Mouse (Mus musculus) urinary bladder, postnatal 36 days (tissue): Measurements from ENCODE around the gene Alg6.

Experiments
- DNase-seq, 2 experiments: peaks; one replicate each; pipeline ENCODE4 v3.0.0; 2022; ENCODE audit warnings: low spot score in 2 of 2, mixed read lengths in 1 of 2

Alg6 gene

DNA sequence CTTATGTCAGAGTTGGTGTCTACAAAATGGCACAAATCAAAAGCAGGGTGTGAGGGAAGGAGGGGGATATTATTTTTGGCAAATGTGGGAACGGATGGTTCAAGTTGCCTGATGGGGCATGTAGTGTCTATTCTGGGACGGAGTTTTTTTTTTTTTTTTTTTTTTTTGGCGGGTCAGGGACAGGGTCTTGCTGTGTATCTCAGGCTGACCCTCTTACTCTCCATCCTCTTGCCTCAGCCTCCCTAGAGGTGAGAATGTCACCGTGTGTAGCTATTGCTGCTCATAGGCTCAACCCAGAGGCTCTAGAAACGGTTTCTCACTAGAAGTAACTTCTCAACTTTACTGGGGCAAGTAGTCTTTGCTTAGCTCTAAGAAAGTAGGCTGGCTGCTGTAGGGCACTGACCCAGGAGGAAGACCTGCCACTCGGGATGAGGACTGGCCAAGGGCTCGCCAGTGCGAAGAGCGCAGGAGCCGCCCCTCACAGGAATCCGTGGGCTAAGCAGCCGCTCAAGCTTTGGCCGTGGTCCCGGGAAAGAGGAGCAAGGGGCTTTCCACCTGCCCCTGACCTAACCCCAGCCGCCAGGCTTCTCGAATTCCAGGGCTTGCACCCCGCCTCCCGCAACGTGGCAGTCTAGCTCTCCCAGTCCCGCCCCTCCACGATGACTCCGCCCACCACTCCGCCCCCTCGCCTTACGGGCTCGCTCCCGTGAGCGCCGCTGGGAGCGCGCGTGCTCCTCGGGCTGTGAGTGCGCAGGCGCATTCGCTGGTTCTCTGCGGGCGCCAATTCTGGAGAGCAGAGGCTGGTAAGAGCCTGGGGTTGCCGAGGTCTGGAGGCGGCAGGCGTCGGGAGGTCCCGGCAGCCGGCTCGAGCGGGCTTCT is at the start of gene Alg6:
Gene Alg6, plus strand, starts transcription at position 761 of the 879 bp plus-strand sequence.
- DNase-seq, result peak; percentile 96 to 97

DNA sequence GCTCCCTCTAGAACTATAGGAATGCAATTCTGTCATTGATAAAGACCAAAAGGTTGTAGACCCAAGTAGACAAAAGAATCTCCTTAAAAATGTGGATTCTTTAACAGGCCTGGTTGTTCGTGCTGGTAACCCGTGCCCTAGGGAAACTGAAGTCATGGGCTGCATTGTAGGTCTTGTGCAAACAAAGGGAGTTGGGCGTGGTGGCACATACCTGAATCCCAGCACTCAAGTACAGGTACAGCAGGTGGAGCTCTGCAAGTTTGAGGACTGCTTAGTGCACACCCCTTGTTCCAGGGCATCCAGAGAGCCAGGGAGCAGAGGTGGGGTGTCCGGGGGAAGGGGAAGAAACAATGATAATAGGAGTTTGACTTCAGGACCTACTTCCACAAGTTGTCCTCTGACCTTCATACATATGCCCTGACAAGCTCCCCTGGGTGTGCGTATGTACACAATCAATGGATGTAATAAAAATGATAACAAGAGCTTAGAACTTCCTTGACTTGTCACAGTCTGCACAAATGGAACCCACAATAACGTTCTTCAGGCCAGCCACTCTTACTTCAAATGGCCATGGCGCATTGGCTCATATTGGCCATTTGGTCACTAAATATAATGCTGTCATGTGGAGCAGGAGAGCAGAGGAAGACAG is 45.1 kb upstream of the Alg6 start:
- no peak for DNase-seq

DNA sequence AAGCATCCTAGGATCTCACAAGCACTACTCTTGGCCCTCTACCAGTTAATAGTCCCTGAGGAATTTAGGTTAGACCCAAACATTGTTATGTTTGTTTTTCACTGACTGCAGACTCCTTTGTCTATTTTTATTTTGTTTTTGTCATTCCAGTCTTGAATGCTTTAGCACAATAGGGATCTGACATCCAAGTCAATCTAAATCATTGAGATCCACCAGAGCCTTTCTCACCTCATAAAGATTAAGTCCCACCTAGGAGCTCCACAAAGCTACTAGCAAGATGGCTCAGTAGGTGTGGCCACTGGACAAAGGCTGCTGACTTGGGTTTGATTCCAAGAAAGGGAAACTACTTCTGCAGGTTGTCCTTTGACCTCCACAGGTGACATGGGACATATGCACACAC is 40.3 kb upstream of the Alg6 start:
- no peak for DNase-seq

GRCm38 (mm10) chr4:99683941-99684340 is 31.5 kb upstream of the Alg6 start:
- no peak for DNase-seq

- no peak for DNase-seq
Measured at GRCm38 (mm10) chr4:99686308-99686707, 29.2 kb upstream of the Alg6 start.

DNA sequence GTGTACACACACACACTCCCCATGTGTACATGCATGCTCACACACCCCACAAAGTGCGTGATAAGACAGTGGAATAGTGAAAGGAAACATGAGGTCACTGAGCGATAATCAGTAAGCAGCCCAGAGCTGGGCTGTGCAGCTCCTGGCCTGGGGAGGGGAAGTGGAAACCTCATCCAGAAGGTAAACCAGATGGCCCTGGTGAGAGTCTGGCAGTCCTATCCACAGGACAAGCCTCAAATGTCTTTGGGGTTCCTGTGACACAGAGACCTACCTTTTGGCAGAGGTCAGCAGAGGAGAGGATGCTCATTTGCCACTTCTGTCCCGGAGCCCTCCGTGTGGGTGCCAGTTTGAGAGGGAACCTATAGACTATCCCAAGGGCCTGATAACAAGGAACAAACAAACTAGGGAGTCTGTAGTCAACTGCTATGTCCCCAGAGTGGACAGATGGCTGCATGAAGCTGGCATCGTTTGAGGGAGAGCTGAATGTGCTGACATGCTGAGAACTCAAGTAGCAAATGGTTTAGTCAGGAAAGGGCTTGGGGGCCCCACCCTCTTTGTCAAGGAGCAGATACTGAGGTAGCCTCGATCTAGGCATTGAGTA is 2.8 kb upstream of the Alg6 start:
- no peak for DNase-seq

DNA sequence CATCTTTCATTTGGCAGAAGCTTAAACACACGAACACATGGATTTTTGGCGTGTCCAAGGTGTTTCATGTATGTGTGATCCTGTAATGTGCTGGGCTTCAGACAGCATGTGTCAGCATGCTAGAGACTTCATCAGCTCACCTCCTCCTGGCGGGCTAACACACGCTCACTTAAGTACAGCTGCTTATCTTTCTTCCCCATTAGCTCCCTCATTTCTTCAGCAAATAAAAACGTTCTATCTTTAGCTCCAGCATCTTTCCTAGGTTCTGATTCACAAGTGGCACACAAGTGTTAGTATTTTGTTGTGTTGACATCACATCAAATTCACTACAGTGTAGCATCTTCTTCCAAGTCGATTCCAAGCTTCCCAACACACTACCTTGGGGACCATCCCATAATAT is 1.5 kb upstream of the Alg6 start:
- DNase-seq, result no peak

- no peak for DNase-seq
Measured at GRCm38 (mm10) chr4:99715783-99716416, 436 bp downstream of the Alg6 start.

GRCm38 (mm10) chr4:99717905-99718304 is 2.4 kb downstream of the Alg6 start:
- DNase-seq, result no peak

- DNase-seq, result no peak
Measured at GRCm38 (mm10) chr4:99724331-99724730, 8.9 kb downstream of the Alg6 start.

GRCm38 (mm10) chr4:99725914-99726451 is 10.5 kb downstream of the Alg6 start:
- no peak for DNase-seq

DNA sequence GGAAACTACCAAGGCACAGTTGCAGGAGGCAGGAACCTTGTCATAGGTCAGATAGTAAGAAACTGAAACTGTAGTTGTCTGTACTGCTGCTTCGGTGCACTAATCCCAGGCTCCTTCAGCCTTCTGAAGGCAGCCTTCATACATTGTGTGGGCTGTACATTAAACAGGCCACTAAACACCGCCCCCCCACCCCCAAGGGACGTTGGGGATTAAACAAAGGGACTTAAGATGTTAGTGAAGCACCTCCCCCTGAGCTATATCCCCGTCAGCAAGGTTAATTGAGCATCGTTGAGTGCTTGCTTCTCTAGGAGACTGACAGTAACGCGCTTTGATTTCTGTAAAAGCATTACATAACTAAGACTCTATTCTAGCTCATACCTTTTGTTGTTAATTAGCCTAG is 24.4 kb downstream of the Alg6 start:
- DNase-seq, result no peak

DNA sequence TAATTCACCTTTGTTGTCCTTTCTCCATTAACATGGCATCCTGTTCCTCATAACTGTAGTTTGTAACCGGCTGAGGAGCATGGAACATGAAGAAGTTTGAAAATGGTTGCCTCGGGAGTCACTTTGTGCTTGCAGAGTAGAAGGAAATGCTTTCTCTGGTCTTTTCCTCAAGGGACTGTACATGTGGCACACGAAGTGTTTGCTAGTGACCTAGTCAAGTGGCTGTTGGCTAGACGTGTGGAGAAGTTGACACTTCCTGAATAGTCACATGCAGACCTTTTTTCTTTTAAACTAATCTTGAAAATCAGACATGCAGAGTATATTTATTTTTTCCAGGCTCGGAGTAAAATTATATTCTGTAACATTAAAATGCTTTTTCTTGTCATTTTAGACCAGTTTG is 37.0 kb downstream of the Alg6 start:
- no peak for DNase-seq

GRCm38 (mm10) chr4:99766303-99766702 is 50.8 kb downstream of the Alg6 start:
- DNase-seq, result no peak

DNA sequence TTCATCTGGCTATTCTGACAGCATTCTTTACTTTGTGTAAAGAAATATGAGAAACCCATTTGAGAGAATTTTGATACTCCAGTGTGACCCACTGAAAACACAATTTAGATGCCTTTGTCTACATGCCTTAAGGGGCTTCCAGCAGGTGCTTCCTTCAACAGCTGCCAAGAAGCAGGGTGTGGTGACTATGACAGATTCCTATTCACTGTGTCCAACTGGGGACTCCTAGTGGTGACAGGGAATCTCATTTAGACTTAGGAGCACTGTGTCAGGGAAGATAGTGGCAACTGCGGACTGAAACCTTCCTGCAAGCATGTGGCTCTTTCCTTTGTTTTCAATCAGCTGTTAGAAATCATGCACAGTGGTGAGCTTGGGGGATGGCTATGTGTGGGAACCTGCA is 51.3 kb downstream of the Alg6 start:
- DNase-seq, result no peak

DNA sequence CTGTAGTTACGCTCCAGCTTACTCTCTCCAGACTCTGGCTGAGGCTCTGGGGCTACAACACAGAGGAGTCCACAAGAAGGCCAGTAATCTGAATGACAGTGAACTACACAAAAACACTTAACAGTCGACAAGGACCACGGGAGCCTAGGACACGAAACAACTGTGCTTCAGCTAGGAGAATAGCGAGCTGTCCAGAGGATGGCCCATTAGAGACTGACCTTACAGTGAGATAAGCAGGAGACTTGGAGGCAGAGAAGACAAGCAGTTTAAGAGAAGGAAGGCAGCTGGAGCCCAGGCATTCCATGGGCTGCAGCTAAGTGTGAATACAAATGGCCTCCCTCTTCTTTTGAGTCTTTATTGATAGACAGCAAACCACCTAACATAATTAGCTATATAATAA is 55.1 kb downstream of the Alg6 start:
- DNase-seq, result peak in 1 of 2 experiments; percentile 3

GRCm38 (mm10) chr4:99773041-99773440 is 57.6 kb downstream of the Alg6 start:
- no peak for DNase-seq

DNA sequence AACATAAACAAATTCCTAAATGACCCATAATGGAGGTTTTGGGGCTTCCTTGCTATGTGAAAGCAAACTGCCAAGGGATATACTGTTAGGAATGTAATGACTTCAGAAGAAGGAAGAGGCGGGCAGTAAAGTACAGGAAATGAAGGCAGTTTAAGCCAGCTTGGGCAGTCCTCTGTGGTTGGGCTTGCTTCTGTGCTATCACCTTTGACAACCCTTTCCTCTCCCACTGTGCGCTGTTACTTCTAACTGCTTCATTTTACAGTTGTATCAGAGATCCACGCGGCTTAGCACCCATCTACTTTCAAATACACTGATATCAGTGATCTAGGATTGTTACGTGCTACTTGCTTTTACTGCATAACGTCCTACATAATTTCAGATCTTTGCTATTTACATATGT is 76.9 kb downstream of the Alg6 start:
- no peak for DNase-seq
